Mouse (Mus musculus): Measurements from ENCODE around the gene Tmem255b.

The Tmem255b gene

DNA sequence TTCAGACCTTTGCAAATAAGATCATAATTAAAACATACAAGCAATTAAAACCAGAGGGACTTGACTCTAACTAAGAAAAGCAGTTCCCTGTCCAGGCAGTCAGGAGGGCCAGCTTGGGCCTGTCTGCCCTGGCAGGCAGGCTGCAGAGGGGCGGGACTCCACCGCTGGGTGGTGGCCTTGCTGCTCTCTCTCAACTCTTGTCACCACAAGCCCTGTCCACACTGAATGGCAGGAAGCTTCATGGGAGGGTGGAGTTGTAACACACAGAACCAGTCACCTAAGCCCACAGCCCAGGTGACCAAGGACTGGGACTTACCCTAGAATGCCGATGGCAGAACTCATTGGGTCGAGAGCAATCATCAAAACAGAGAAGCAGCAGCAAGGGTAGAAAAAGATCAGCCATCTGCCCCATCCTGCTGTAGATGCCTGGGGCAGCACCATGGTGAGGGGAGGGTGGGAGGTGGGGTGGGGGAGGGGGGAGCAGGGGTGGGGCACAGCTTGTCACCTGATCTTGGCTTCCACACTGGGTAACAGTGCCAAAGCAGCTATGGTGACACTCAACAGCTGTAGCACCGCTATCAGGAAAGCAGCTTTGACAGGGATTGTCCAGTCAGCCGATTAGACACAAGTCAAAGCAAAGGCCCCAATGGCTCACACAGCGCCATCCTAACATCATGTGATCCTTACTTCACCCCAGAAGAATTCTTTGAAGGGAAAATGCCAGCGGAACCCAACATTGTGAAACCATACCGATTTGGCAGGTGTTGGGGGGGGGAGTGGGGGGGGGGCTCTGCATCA, 57.4 kb downstream of the Tmem255b start:
- no peak for DNase-seq

DNA sequence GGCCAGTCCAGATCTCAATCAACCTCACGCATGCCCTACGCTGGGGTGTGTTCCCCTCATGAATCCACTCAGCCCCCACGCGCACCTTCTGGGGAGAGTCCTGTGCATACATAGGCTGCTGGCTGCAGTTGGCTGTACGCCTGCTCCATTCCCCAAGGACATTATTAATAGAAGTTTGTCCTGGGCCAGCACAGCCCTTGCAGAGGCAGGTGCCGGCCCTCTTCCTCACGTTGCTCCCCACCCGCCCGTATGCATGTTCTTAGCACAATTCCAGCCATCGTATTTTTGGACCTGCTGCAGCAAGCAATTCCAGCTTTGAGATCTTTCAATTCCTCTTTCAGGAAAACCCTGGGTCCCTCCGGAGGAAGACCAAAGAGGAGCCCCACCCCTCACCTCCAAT, 58.0 kb downstream of the Tmem255b start:
- peak; percentile 36 for DNase-seq

DNA sequence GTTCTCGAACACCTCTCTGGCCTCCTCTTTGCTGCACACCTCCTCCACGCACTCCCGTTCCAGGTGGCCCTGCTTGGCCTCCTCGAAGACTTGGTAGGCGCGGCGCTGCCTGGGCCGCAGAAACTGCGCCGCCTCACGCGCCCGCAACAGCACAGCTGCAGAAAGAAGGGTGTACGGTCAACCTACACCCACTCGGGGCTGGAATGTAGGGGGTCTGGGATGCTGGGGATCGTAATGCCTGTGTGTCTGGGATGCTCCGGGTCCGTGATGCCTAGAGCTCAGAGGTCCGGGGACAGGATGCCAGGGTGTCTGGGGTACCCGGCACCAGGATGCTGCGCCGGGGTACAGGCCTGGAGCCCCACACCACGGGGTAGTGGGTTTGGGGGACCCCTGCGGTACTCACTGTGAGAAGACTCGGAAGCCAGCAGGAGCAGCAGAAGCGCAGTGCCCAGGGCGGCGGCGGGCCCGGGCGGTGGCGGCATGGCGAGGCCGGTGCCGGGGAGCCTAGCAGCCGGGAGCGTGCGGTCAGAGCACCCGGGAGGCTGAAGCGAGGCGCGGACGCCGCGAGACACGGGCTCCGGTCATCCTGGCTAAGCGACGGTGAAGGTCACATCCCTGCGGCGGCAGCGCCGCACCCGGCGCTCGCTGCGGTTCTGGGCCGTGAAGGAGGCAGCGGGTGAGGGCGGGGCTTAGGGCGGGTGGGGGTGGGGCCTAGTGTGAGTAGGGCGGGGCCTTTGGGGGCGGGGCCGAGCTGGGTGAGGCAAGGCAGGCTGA, 59.1 kb downstream of the Tmem255b start, which contains the start of gene Gas6:
Gene Gas6, minus strand, starts transcription at position 633 of the 774 bp plus-strand sequence.
- peak; percentile 73 for DNase-seq

GRCm38 (mm10) chr8:13501221-13501620, 66.2 kb downstream of the Tmem255b start:
- DNase-seq = no peak

- DNase-seq = no peak
These were observed 69.1 kb downstream of the Tmem255b start for GRCm38 (mm10) chr8:13503936-13504606.

DNA sequence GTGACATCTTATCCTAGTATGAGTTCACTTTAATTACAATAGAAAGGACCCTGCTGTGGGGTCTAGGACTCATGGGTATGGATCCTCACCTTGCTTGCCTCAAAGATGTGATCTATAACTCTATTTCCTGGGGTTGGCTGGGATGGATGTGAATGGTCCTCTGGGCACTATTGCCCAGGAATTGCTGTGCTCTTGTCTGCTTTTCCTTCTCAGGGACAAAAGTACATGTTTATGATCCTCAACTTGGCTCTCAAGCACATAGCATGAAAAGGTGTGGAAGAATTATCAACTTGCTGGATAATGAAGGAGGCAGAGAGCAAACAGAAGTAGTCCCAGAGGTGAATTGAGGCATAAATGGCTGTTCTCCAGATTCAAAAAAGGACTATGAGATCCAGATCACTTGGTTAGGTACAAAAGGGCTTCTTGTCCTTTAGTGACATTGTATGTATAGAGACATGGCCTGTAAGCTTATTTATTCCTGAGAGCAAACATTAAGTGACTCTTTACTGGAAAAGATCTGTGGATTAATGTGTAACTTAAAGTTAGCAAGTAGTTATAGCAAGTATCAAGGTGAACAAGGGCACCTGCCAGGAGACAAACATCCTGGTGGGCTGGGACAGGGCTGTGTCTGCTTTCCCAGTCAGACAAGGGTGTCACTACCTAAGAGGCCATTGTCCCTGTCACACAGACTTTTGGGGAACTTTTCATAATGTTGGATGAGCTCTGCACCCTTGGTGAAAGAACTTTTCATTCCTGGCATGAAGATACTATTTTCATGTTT, 70.1 kb downstream of the Tmem255b start:
- no peak for DNase-seq

DNA sequence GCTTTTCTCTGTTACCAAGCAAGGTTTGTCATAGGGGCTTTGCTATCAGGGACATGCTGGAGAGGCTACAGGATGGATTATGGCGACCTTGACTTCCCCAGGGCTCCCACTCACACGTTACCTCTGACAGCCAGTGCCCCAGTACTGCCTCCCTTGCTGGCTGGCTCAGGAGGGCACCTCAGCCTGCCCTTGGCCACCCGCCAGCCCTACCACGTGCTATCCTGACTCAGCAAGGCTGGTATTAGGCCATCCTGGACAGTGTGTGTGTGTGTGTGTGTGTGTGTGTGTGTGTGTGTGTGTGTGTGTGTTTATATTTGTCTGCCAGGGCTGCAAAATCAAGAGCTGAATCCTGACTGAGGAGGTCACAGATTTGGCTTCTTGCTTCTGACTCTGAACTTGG, 71.9 kb downstream of the Tmem255b start:
- no peak for DNase-seq

DNA sequence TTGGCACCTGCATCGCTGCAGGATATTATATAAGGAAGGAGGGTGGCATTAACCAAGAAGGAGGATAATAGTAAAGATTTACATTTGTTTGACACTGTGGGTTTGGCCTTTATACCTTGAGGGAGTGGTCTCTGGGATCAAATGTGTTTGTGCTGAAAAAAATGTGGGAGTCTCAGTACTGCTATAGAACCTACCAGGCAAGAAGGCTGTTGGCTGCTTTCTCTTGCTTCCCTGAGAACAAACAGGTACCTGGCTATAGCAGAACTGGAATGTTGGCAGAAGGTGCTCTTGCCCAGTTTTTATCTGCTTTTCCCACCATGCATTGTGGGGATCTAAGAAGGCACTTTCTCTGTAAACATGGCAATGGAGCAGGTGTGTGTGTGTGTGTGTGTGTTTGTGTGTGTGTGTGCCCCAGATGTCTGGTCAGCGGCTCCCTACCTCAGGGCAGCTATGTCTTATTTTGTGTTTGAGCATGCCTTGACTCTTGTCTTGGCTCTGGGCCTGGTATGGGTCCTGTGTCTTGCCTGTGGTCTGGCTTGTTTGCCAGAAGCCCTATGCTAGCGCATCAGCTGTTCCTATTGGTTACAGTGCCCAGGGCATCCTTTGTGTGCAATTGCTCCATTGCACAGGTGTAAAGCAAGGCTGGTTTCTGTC, 72.4 kb downstream of the Tmem255b start:
- DNase-seq = no peak

- DNase-seq = peak; percentile 64
These were observed 77.0 kb downstream of the Tmem255b start for GRCm38 (mm10) chr8:13512016-13512415.

DNA sequence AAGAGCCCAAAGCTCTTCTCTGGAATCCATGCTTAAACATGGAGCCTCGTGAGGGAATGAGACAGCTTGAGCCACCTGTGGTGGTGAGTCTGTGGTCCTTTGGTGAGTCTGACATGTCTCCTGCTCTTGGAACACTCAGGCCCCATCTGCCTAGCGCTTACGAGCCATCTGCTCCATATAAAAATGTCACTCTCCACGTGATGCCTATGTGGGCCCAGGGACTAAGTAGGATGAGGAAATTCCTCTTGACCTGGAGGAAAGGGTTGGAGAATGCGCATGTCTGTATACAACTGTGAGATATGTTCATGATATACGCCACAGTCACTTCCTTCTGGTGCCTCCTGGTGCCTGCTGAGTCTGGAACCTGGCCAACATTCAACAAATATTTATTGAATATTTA, 77.7 kb downstream of the Tmem255b start:
- DNase-seq = peak; percentile 83

DNA sequence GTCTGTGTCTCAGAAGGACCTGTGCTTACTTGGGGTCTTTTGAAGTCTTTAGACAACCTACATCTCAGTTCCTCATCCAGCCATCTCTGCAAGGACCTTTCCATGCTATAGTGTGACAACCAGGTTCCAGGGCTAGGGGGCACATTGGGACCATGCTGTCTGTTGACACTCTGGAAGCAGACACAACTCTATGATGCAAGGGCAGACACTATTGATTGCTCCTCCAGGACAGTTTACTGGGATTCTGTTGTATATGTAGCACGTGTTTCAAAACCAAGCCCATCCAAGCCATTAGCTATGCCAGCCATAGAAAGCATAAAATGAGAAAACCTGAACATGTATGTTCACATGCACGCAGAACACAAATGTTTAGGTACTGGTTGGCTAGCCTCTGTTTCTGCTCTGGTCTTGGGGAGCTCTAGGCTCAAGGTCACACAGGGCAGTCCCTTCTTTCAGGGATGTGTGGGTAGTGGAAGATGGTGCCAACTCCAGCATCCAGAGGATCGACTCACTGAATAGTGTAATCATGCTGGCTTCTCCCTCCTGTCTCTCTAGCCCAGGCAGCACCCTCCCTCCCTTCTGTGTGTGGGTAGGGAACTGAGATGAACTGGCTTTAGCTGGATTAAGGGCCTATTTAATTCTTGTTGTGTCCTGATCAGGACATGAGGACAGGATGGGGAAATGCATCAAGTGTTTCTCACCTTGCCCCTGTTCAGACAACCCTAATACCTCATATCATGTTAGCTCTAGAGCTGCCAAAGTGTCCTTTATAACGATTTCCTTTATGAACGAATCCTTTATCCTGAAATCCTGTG, 78.8 kb downstream of the Tmem255b start:
- DNase-seq = no peak

- DNase-seq = peak; percentile 42
These were observed 81.0 kb downstream of the Tmem255b start for GRCm38 (mm10) chr8:13516011-13516442.

- no peak for DNase-seq
These were observed 81.7 kb downstream of the Tmem255b start for GRCm38 (mm10) chr8:13516728-13517127.

GRCm38 (mm10) chr8:13517284-13517781, 82.3 kb downstream of the Tmem255b start:
- no peak for DNase-seq
